Mouse (Mus musculus) liver, embryonic 14.5 days (tissue): ENCODE data around the gene Pgs1. TPM values are rescaled to one million over a fixed set of nuclear protein-coding genes. Genes with fewer than 3 reads are reported as not detected.

ENCODE experiments used
- ATAC-seq: fragments of 200-750 bp; cut with Nextera tagmentation; 2 replicates; pipeline ENCODE4 v1.8.0; 2017; ENCODE audit warnings: moderate number of reproducible peaks, mild to moderate bottlenecking, moderate library complexity; ENCODE audit not compliant: insufficient read depth
- DNase-seq, 3 experiments: peaks; one replicate each; pipeline ENCODE4 v3.0.0-alpha.2; 2012 to 2013; ENCODE audit warnings: low read depth in 3 of 3, low spot score in 3 of 3
- H3K27ac ChIP-seq: fragments of 300-500 bp; sonication (generic); 2 replicates; pipeline ENCODE4 v1.5.1; 2014; ENCODE audit warnings: moderate library complexity, mild to moderate bottlenecking, control low read depth, inconsistent platforms
- H3K27me3 ChIP-seq: fragments of 300-500 bp; sonication (generic); 2 replicates; pipeline ENCODE4 v1.6.1; 2014; ENCODE audit warnings: mild to moderate bottlenecking, low read length, moderate library complexity; ENCODE audit not compliant: control insufficient read depth, insufficient read depth
- H3K36me3 ChIP-seq: fragments of 300-500 bp; sonication (generic); replicated peaks from 2 replicates; pipeline ENCODE4 v1.6.1; 2014; ENCODE audit warnings: low read depth; ENCODE audit not compliant: control insufficient read depth, insufficient read depth
- H3K4me1 ChIP-seq, 2 experiments: fragments of 200-500 bp in 1 of 2; fragments of 300-500 bp in 1 of 2; sonication (generic) in 1 of 2; replicated peaks; 2 replicates each; pipeline ENCODE4 v1.6.1; 2012 to 2014; ENCODE audit warnings: antibody characterized with exemption in 1 of 2, inconsistent platforms in 1 of 2, low read length in 1 of 2; ENCODE audit not compliant: control insufficient read depth in 2 of 2, insufficient read depth in 2 of 2
- H3K4me2 ChIP-seq: fragments of 300-500 bp; sonication (generic); 2 replicates; pipeline ENCODE4 v1.6.1; 2014; ENCODE audit warnings: low read depth, mild to moderate bottlenecking, control low read depth, moderate library complexity
- H3K4me3 ChIP-seq, 2 experiments: fragments of 200-500 bp in 1 of 2; fragments of 300-500 bp in 1 of 2; sonication (generic) in 1 of 2; 2 replicates each; pipeline ENCODE4 v1.5.1; 2012 to 2014; ENCODE audit warnings: low read depth in 2 of 2, low read length in 2 of 2, mild to moderate bottlenecking in 2 of 2, control low read depth in 1 of 2, inconsistent platforms in 1 of 2, moderate library complexity in 1 of 2; ENCODE audit not compliant: insufficient read depth in 1 of 2
- H3K9ac ChIP-seq: fragments of 300-500 bp; sonication (generic); replicated peaks from 2 replicates; pipeline ENCODE4 v1.6.1; 2014; ENCODE audit warnings: mild to moderate bottlenecking, control low read depth, moderate library complexity
- H3K9me3 ChIP-seq: fragments of 300-500 bp; sonication (generic); 2 replicates; pipeline ENCODE4 v1.6.1; 2016; ENCODE audit warnings: low read length, mixed read lengths; ENCODE audit not compliant: control insufficient read depth
- CTCF ChIP-seq: IDR thresholded peaks from 2 replicates; pipeline ENCODE4 v1.5.1; 2016; ENCODE audit warnings: antibody characterized with exemption, low read depth, control low read depth
- EP300 ChIP-seq: IDR thresholded peaks from 2 replicates; pipeline ENCODE4 v1.6.1; 2016; ENCODE audit warnings: antibody characterized with exemption, low read depth
- WGBS: fragments of 180-500 bp; shearing (Covaris S2); extraction: QIAGEN DNeasy Blood & Tissue Kit; methylation state at CpG from one replicate; pipeline ENCODE4 v1.1.7; 2014; ENCODE audit not compliant: insufficient replicate concordance; 5-methylcytosine and 5-hydroxymethylcytosine counted together
- polyA plus RNA-seq, 2 experiments: library from polyadenylated mRNA; depleted of rRNA in 1 of 2; stranded (reverse) in 1 of 2; unstranded in 1 of 2; fragments of >200 nt; fragmentation: Nextera tagmentation in 1 of 2; extraction: Ambion mirVana in 1 of 2; gene quantifications; 2 replicates each; pipeline versions ENCODE4 v1.2.1 to v1.2.3; 2012 to 2014

Gene Pgs1
- polyA plus RNA-seq, 2 experiments: 11.2 to 12.9 TPM

DNA sequence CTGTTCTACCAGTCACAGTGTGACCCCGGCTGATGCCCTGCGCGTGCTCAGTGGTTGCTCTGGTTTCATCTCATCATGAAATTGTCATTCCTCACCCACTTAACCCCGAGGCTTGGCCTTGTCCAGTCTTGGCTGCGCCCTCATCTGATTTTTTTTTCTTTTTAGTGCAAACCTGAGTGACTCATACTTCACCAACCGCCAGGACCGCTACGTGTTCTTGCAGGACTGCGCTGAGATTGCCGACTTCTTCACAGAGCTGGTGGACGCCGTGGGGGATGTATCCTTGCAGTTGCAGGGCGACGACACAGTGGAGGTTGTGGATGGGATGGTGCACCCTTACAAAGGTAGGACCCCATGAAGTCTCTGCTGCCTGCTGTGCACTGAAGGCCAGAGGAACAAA, 17.1 kb downstream of the Pgs1 start:
- TF ChIP-seq CTCF: no peak
- no peak for TF ChIP-seq EP300
- H3K36me3 ChIP-seq: peaks cover 42% of the 10 kb centered on the region
- H3K9ac ChIP-seq: no peak overlapping the region
- ATAC-seq: no peak
- H3K4me1 ChIP-seq: peaks cover 30 to 36% of the 10 kb centered on the region in 2 experiments
- H3K4me2 ChIP-seq: no peak overlapping the region
- DNase-seq: no peak
- 90% methylated on average over 14 of the region's 14 CpGs for WGBS
- H3K27me3 ChIP-seq: no peaks in the 10 kb centered on the region
- no peak overlapping the region for H3K27ac ChIP-seq
- H3K9me3 ChIP-seq: no peaks in the 10 kb centered on the region
- no peak overlapping the region for H3K4me3 ChIP-seq

DNA sequence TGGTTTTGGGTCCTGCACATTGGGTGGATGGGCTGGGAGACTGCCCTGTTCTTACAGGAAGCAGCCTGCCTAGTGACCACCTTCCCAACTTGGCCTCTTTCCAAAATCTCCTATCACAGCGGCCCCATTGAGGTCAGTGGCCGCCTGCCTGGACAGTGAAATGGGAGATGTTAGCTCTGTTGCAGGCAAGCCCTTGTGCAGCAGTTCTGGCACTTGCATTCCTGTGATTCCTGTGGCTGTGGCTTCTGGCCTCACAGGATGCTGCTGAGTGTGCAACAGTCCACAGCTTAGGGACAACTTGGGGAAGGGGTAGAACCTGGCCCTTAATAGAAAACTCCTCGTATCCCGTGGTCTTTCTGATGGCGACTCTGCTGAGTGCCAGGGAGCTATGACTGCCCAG, 17.6 kb downstream of the Pgs1 start:
- peaks cover 42% of the 10 kb centered on the region for H3K36me3 ChIP-seq
- H3K9ac ChIP-seq: no peak overlapping the region
- 65% methylated on average over 5 of the region's 5 CpGs for WGBS
- H3K4me2 ChIP-seq: no peak overlapping the region
- no peaks in the 10 kb centered on the region for H3K27me3 ChIP-seq
- H3K9me3 ChIP-seq: no peaks in the 10 kb centered on the region
- H3K4me1 ChIP-seq: peaks cover 33 to 41% of the 10 kb centered on the region in 2 experiments
- DNase-seq (no peak), ATAC-seq (no peak)
- H3K27ac ChIP-seq: no peak overlapping the region
- H3K4me3 ChIP-seq: no peak overlapping the region
- TF ChIP-seq CTCF (no peak), EP300 (no peak)

DNA sequence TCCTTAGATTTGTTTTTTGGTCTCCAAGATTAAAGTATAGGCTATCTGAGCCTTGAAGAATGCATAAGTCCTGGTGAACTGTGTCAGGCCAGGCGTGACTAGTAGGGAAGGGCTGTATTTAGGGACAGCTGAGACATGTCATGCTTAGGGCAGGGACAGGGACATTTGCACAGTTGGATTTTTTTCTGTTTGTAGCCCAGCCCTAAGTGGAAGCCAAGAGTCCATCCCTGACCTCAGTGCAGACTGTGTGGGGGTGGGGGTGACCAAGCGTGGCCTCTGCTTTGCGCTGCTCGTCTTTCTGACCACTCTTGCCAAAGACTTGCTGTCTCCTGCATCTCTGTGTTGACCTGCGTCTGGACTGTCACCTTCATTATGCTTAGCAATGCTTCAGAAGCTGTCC, 18.1 kb downstream of the Pgs1 start:
- Histone ChIP-seq H3K27me3 (no peaks in the 10 kb centered on the region), H3K27ac (no peak overlapping the region), H3K4me3 (no peak overlapping the region), H3K9me3 (no peaks in the 10 kb centered on the region), H3K4me1 (peaks cover 33 to 42% of the 10 kb centered on the region in 2 experiments), H3K9ac (no peak overlapping the region), H3K4me2 (no peak overlapping the region), H3K36me3 (peaks cover 42% of the 10 kb centered on the region)
- ATAC-seq: no peak
- 81% methylated on average over 5 of the region's 5 CpGs for WGBS
- TF ChIP-seq EP300 (no peak), CTCF (no peak)
- DNase-seq: no peak

- Histone ChIP-seq H3K36me3 (peaks cover 33% of the 10 kb centered on the region), H3K27ac (peak overlapping the region; percentile 36), H3K4me3 (no peak overlapping the region), H3K4me1 (peaks cover 12 to 17% of the 10 kb centered on the region in 2 experiments), H3K9me3 (no peaks in the 10 kb centered on the region), H3K9ac (0 out of 2 replicates have a peak overlapping the region, but pooled peaks have one; percentile 16), H3K4me2 (peak overlapping the region; percentile 11; the same call in 1 of the 2 replicates), H3K27me3 (no peaks in the 10 kb centered on the region)
- WGBS: 37% methylated on average over 8 of the region's 8 CpGs
- TF ChIP-seq EP300 (0 out of 2 replicates have a peak, but pooled peaks have one; percentile 20), CTCF (no peak)
- DNase-seq (peak in 2 of 3 experiments; percentile 44 to 65), ATAC-seq (peak; percentile 73)
Observed at GRCm38 (mm10) chr11:118007460-118008143, 21.5 kb downstream of the Pgs1 start.

- WGBS: 55% methylated on average over 5 of the region's 5 CpGs
- DNase-seq (no peak), ATAC-seq (no peak)
- H3K9ac ChIP-seq: no peak overlapping the region
- H3K4me3 ChIP-seq: no peak overlapping the region
- no peaks in the 10 kb centered on the region for H3K9me3 ChIP-seq
- H3K36me3 ChIP-seq: peaks cover 28% of the 10 kb centered on the region
- H3K4me1 ChIP-seq: peaks cover 12 to 17% of the 10 kb centered on the region in 2 experiments
- H3K27ac ChIP-seq: peak overlapping the region; percentile 23
- no peak for TF ChIP-seq CTCF
- no peak for TF ChIP-seq EP300
- H3K4me2 ChIP-seq: peak overlapping the region; percentile 11; the same call in 1 of the 2 replicates
- H3K27me3 ChIP-seq: no peaks in the 10 kb centered on the region
Observed at GRCm38 (mm10) chr11:118008144-118008805, 22.2 kb downstream of the Pgs1 start.
